Mouse (Mus musculus): ENCODE measurements around the gene Ccdc155.

- TF ChIP-seq POLR2A (IDR thresholded peaks at IDR 0.05; ENCODE audit: insufficient read depth, low read depth, low read length) (no peak), CTCF (IDR thresholded peaks at IDR 0.05) (no peak), EP300 (IDR thresholded peaks at IDR 0.05; ENCODE audit: insufficient read depth, low read depth, low read length) (no peak)
Measured at GRCm38 (mm10) chr7:45198961-45199360, 5.7 kb downstream of the Ccdc155 start.

Data from heart, adult 2 months (tissue).